Mouse (Mus musculus): Measurements from ENCODE around the gene Cftr. TPM values are rescaled to one million over a fixed set of nuclear protein-coding genes. Genes with fewer than 3 reads are reported as not detected.

Cftr gene
- polyA plus RNA-seq, 1 experiment from 2014 or later = 17.7 TPM

Other genes starting within 250 kb of the Cftr start
- 0.35 and 0.66 TPM in 2 replicates for gene Wnt2, start 140.1 kb upstream of the Cftr start, polyA plus RNA-seq (2014; fragmentation: Nextera tagmentation; extraction: Ambion mirVana)
- not detected in 2 replicates for gene Asz1, start 61.6 kb upstream of the Cftr start, polyA plus RNA-seq (2014; fragmentation: Nextera tagmentation; extraction: Ambion mirVana)